Comparison of ENCODE assay signal across 10 mouse cellular contexts in the genomic region with DNA sequence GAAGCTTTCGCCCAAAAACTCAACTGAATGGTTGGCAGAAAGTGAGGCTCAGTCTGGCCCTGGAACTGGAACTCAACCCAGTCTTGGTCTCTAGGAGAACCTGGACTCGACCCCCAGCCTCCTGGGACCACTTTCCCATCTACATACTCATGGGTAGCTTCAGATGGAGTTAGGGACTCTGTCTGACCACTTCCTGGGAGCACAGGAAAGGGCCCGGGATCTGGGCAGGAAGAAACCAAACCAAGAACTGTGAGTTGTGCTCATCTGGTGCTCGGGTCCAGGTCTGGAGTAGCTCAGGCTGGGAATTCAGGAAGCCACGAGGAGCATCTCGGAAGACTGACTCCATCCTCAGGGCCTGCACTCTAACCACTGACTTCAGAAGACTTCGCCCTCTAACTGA. TPM values are rescaled to one million over a fixed set of nuclear protein-coding genes. Genes with fewer than 3 reads are reported as not detected.
DNase-seq lines count a peak whose midpoint lies in the region; ATAC-seq lines count a peak whose summit lies in the region.
"Had no signal": no experiment of that assay in that cellular context is flagged by ENCODE, and none has a peak within 500 bp of the region (broad histone marks: within the 10 kb centered on the region; RNA-seq: fewer than 3 reads in every experiment).

No protein-coding gene starts in this region.

- H3K36me3 ChIP-seq in heart, embryonic 13.5 days: peaks cover 20% of the 10 kb centered on the region
- H3K36me3 ChIP-seq in embryonic facial prominence, embryonic 10.5 days (replicated peaks): peaks cover 51% of the 10 kb centered on the region
- H3K36me3 ChIP-seq in hindbrain, embryonic 11.5 days (ENCODE audit: control insufficient read depth, insufficient read depth, low read length): no peaks in the 10 kb centered on the region
- peaks cover 14% of the 10 kb centered on the region for H3K36me3 ChIP-seq in midbrain, embryonic 14.5 days (ENCODE audit: control insufficient read depth, insufficient read depth, low read length)

- peaks cover 67% of the 10 kb centered on the region for H3K4me1 ChIP-seq in heart, embryonic 13.5 days
- H3K4me1 ChIP-seq in embryonic facial prominence, embryonic 10.5 days: peaks cover 77% of the 10 kb centered on the region
- peaks cover 19% of the 10 kb centered on the region for H3K4me1 ChIP-seq in hindbrain, embryonic 11.5 days (replicated peaks; ENCODE audit: control insufficient read depth, insufficient read depth, low read length)
- peaks cover 65% of the 10 kb centered on the region for H3K4me1 ChIP-seq in midbrain, embryonic 14.5 days (ENCODE audit: control insufficient read depth, insufficient read depth, low read length)

- intact Hi-C loops in heart, postnatal 14 days (cut with DNase I): loop anchor here (5.0 kb wide), 1 partner anchor 34 kb away; no protein-coding TSS in a partner anchor

- no peaks in the 10 kb centered on the region for H3K9me3 ChIP-seq in heart, embryonic 13.5 days
- H3K9me3 ChIP-seq in embryonic facial prominence, embryonic 10.5 days: no peaks in the 10 kb centered on the region
- no peaks in the 10 kb centered on the region for H3K9me3 ChIP-seq in hindbrain, embryonic 11.5 days (ENCODE audit: control insufficient read depth, low read length)
- no peaks in the 10 kb centered on the region for H3K9me3 ChIP-seq in midbrain, embryonic 14.5 days (ENCODE audit: control insufficient read depth, low read length)

- H3K4me2 ChIP-seq in heart, embryonic 13.5 days: peak overlapping the region; percentile 90
- peak overlapping the region; percentile 89 for H3K4me2 ChIP-seq in hindbrain, embryonic 11.5 days (replicated peaks; ENCODE audit: low read depth, low read length)
- H3K4me2 ChIP-seq in midbrain, embryonic 14.5 days (ENCODE audit: low read length): peak overlapping the region; percentile 100

- peak overlapping the region; percentile 94; the same call in 1 of the 2 replicates for H3K27ac ChIP-seq in heart, embryonic 13.5 days (replicated peaks)
- H3K27ac ChIP-seq in embryonic facial prominence, embryonic 10.5 days (replicated peaks): no peak overlapping the region
- no peak overlapping the region for H3K27ac ChIP-seq in hindbrain, embryonic 11.5 days (ENCODE audit: low read depth, low read length)
- H3K27ac ChIP-seq in midbrain, embryonic 14.5 days (replicated peaks; ENCODE audit: low read depth, low read length): no peak overlapping the region

- H3K4me3 ChIP-seq in heart, embryonic 13.5 days: peak overlapping the region; percentile 94
- H3K4me3 ChIP-seq in embryonic facial prominence, embryonic 10.5 days: peak overlapping the region; percentile 80
- H3K4me3 ChIP-seq in hindbrain, embryonic 11.5 days (ENCODE audit: low read depth, low read length): peak overlapping the region; percentile 97
- peak overlapping the region; percentile 96 for H3K4me3 ChIP-seq in midbrain, embryonic 14.5 days (replicated peaks; ENCODE audit: low read depth, low read length)

- H3K9ac ChIP-seq in heart, embryonic 13.5 days: peak overlapping the region; percentile 99
- no peak overlapping the region for H3K9ac ChIP-seq in hindbrain, embryonic 11.5 days (ENCODE audit: low read depth, low read length)
- peak overlapping the region; percentile 98 for H3K9ac ChIP-seq in midbrain, embryonic 14.5 days (replicated peaks; ENCODE audit: low read length)

- 73% methylated on average over 7 of the region's 7 CpGs for WGBS in heart, embryonic 13.5 days
- WGBS in embryonic facial prominence, embryonic 10.5 days: 87% methylated on average over 7 of the region's 7 CpGs
- WGBS in hindbrain, embryonic 11.5 days: 86% methylated on average over 7 of the region's 7 CpGs
- WGBS in midbrain, embryonic 14.5 days: 87% methylated on average over 7 of the region's 7 CpGs

- no peak for DNase-seq in heart, postnatal 14 days
- no peak for DNase-seq in embryonic facial prominence, embryonic 10.5 days (ENCODE audit: low spot score)
- DNase-seq in hindbrain, embryonic 11.5 days (ENCODE audit: low spot score): no peak
- DNase-seq in midbrain, embryonic 14.5 days: no peak
- DNase-seq in layer of hippocampus, adult 9-11 months: no peak
- DNase-seq in adrenal gland, postnatal 14 days: no peak
- no peak for DNase-seq in adrenal gland, adult 2 months
- DNase-seq: adrenal gland, adult 8-10 months had no signal

- ATAC-seq in heart, embryonic 13.5 days (ENCODE audit: extremely low read depth, insufficient number of reproducible peaks, low FRiP score, low TSS enrichment): no peak
- no peak for ATAC-seq in hindbrain, embryonic 11.5 days (ENCODE audit: low FRiP score)
- ATAC-seq in midbrain, embryonic 14.5 days (ENCODE audit: low FRiP score, low TSS enrichment): no peak

- H3K27me3 ChIP-seq in heart, embryonic 13.5 days (replicated peaks): peaks cover 5% of the 10 kb centered on the region; the same call in 1 of the 2 replicates
- H3K27me3 ChIP-seq in embryonic facial prominence, embryonic 10.5 days (replicated peaks; ENCODE audit: low read depth, poor library complexity, severe bottlenecking): peaks cover 5% of the 10 kb centered on the region; the same call in 1 of the 2 replicates
- no peaks in the 10 kb centered on the region for H3K27me3 ChIP-seq in hindbrain, embryonic 11.5 days (ENCODE audit: control insufficient read depth, insufficient read depth, low read length)
- H3K27me3 ChIP-seq in midbrain, embryonic 14.5 days (ENCODE audit: control insufficient read depth, insufficient read depth, low read length): no peaks in the 10 kb centered on the region

RNA-seq across cellular contexts. Expression of gene Soga1, which starts 2.5 kb away (rescaled TPM):
- polyA plus RNA-seq in heart, embryonic 13.5 days (2015; fragmentation: Nextera tagmentation; extraction: Ambion mirVana): 2.6 TPM in 2 replicates
- 10 to 100 TPM; 22.8 to 23.8 TPM for total RNA-seq in heart, postnatal 14 days (2021)
- 4.5 and 4.7 TPM in 2 replicates for polyA plus RNA-seq in embryonic facial prominence, embryonic 10.5 days (2016; fragmentation: Nextera tagmentation; extraction: Ambion mirVana)
- 7.2 and 9.8 TPM in 2 replicates for polyA plus RNA-seq in hindbrain, embryonic 11.5 days (2014; fragmentation: Nextera tagmentation; extraction: Ambion mirVana)
- polyA plus RNA-seq in midbrain, embryonic 14.5 days (2014; fragmentation: Nextera tagmentation; extraction: Ambion mirVana): 12.0 and 13.1 TPM in 2 replicates
- total RNA-seq in adrenal gland, postnatal 14 days (2021): 31.9 and 33.5 TPM in 2 replicates
- 10 to 100 TPM; 30.9 to 36.6 TPM for total RNA-seq in adrenal gland, adult 2 months (2021)
- polyA plus RNA-seq in adrenal gland, adult 2 months (2012; rRNA removed): 31.1 and 33.1 TPM in 2 replicates

RNA-seq across cellular contexts. Expression of gene Tldc2, which starts 10.3 kb away (rescaled TPM):
- polyA plus RNA-seq in heart, embryonic 13.5 days (2015; fragmentation: Nextera tagmentation; extraction: Ambion mirVana): not detected in 2 replicates
- total RNA-seq in heart, postnatal 14 days (2021): not detected
- not detected in 2 replicates for polyA plus RNA-seq in embryonic facial prominence, embryonic 10.5 days (2016; fragmentation: Nextera tagmentation; extraction: Ambion mirVana)
- not detected in 2 replicates for polyA plus RNA-seq in hindbrain, embryonic 11.5 days (2014; fragmentation: Nextera tagmentation; extraction: Ambion mirVana)
- polyA plus RNA-seq in midbrain, embryonic 14.5 days (2014; fragmentation: Nextera tagmentation; extraction: Ambion mirVana): not detected in 2 replicates
- total RNA-seq in adrenal gland, postnatal 14 days (2021): not detected in 2 replicates
- not detected for total RNA-seq in adrenal gland, adult 2 months (2021)
- 0.19 TPM in 1 of 2 replicates, not detected in the other for polyA plus RNA-seq in adrenal gland, adult 2 months (2012; rRNA removed)
- total RNA-seq: adrenal gland, adult 8-10 months; left cerebral cortex, postnatal 25 days had no signal

RNA-seq across cellular contexts. Expression of gene Samhd1, which starts 58.5 kb away (rescaled TPM):
- 15.9 and 16.4 TPM in 2 replicates for polyA plus RNA-seq in heart, embryonic 13.5 days (2015; fragmentation: Nextera tagmentation; extraction: Ambion mirVana)
- 10 to 100 TPM; 21.9 to 22.4 TPM for total RNA-seq in heart, postnatal 14 days (2021)
- 26.7 and 27.8 TPM in 2 replicates for polyA plus RNA-seq in embryonic facial prominence, embryonic 10.5 days (2016; fragmentation: Nextera tagmentation; extraction: Ambion mirVana)
- polyA plus RNA-seq in hindbrain, embryonic 11.5 days (2014; fragmentation: Nextera tagmentation; extraction: Ambion mirVana): 23.6 and 29.9 TPM in 2 replicates
- polyA plus RNA-seq in midbrain, embryonic 14.5 days (2014; fragmentation: Nextera tagmentation; extraction: Ambion mirVana): 9.2 and 12.1 TPM in 2 replicates
- total RNA-seq in adrenal gland, postnatal 14 days (2021): 26.4 and 49.8 TPM in 2 replicates
- total RNA-seq in adrenal gland, adult 2 months (2021): 10 to 100 TPM; 23.0 to 26.8 TPM
- 11.7 and 13.4 TPM in 2 replicates for polyA plus RNA-seq in adrenal gland, adult 2 months (2012; rRNA removed)
